In the genomic region with DNA sequence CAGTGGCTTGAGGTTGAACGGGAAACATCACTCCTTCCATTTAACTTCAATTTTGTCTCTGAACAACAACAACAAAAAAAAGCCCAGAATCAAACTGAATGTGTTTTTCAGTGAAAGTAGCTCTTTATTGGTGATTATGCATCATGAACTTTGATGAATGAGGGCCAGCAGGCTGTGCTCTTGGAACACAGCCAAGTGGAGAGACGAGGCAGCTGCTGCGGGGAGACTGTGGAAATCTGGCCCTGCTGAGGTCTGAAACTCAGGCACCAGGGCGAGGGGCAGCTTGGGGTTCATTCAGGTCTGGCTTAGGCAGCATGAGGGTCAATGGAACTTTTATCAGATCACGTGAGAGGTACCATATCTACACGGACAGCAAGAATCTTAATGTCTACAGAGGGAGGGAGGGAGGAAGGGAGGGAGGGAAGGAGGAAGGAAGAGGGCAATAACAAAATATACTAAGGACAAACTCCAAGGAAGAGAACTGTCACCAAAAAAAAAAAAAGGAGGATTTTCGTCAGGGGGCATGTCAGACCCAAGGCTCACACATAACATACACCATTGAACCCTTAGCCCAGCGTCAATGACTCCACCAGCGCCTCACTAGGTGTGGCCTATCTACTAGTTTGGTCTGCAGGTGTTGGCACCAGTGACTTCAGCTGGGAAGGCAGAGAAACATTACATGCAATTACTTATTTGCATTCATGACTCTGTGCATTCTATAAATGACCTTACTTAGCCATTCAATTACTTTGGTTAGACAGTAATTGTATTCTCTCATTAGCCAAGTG, we compare ENCODE assay signal across 8 mouse cellular contexts.
DNase-seq lines count a peak whose midpoint lies in the region; ATAC-seq and TF ChIP-seq lines count a peak whose summit lies in the region.

No protein-coding gene starts in this region.

- no peak for TF ChIP-seq CTCF in liver, postnatal 0 days (IDR thresholded peaks at IDR 0.05; ENCODE audit: low read depth)
- no peak; the same call in 1 of the 2 replicates for TF ChIP-seq CTCF in small intestine, adult 2 months (IDR thresholded peaks at IDR 0.05; ENCODE audit: extremely low read depth, insufficient read length, insufficient replicate concordance, low read depth, low read length)

- no peak overlapping the region for H3K9ac ChIP-seq in liver, postnatal 0 days (replicated peaks)
- H3K9ac ChIP-seq in liver, embryonic 11.5 days (ENCODE audit: low read depth, low read length), result no peak overlapping the region

- no peaks in the 10 kb centered on the region for H3K27me3 ChIP-seq in liver, postnatal 0 days (ENCODE audit: insufficient read depth, low read length)
- no peaks in the 10 kb centered on the region for H3K27me3 ChIP-seq in liver, embryonic 11.5 days (replicated peaks; ENCODE audit: control insufficient read depth, insufficient read depth, low read length)
- no peaks in the 10 kb centered on the region for H3K27me3 ChIP-seq in small intestine, adult 2 months (ENCODE audit: control insufficient read depth, insufficient read depth, low read length)

- no peaks in the 10 kb centered on the region for H3K36me3 ChIP-seq in liver, postnatal 0 days (replicated peaks; ENCODE audit: insufficient read depth, low read length)
- no peaks in the 10 kb centered on the region for H3K36me3 ChIP-seq in liver, embryonic 11.5 days (ENCODE audit: control insufficient read depth, insufficient read depth, low read length)
- no peaks in the 10 kb centered on the region for H3K36me3 ChIP-seq in small intestine, adult 2 months (ENCODE audit: control insufficient read depth, insufficient read depth, low read length)

- H3K4me1 ChIP-seq in liver, postnatal 0 days (ENCODE audit: insufficient read depth), result no peaks in the 10 kb centered on the region
- H3K4me1 ChIP-seq in liver, embryonic 11.5 days (replicated peaks; ENCODE audit: control insufficient read depth, insufficient read depth, low read length), result no peaks in the 10 kb centered on the region
- H3K4me1 ChIP-seq in small intestine, adult 2 months (ENCODE audit: control insufficient read depth, insufficient read depth, insufficient read length, low read length), result peaks cover 4% of the 10 kb centered on the region; the same call in 1 of the 2 replicates

- no peaks in the 10 kb centered on the region for H3K9me3 ChIP-seq in liver, postnatal 0 days (ENCODE audit: low read length)
- no peaks in the 10 kb centered on the region for H3K9me3 ChIP-seq in liver, embryonic 11.5 days (ENCODE audit: control insufficient read depth, low read length)

- 47% methylated on average over 9 of the region's 9 CpGs for WGBS in liver, postnatal 0 days (ENCODE audit: insufficient replicate concordance)
- WGBS in liver, embryonic 11.5 days, result 57% methylated on average over 9 of the region's 9 CpGs
- WGBS in small intestine, adult 2 months, result 14% methylated on average over 9 of the region's 9 CpGs

- no peak overlapping the region for H3K27ac ChIP-seq in liver, postnatal 0 days (ENCODE audit: low read depth)
- no peak overlapping the region for H3K27ac ChIP-seq in liver, embryonic 11.5 days (ENCODE audit: low read depth, low read length)
- no peak overlapping the region for H3K27ac ChIP-seq in small intestine, adult 2 months (ENCODE audit: insufficient read depth, low read depth, low read length)

- peak; percentile 18 for DNase-seq in liver, postnatal 0 days
- no peak for DNase-seq in liver, embryonic 11.5 days (ENCODE audit: low spot score)
- peak; percentile 55 for DNase-seq in embryo, embryonic 11 days
- DNase-seq in heart, postnatal 25 days (ENCODE audit: low spot score), result peak; percentile 17
- peak; percentile 68 to 75 for DNase-seq in kidney, postnatal 4 days
- DNase-seq in spleen, adult 12 weeks (ENCODE audit: low spot score), result no peak
- DNase-seq in yolk sac, embryonic 10.5 days (ENCODE audit: low spot score), result no peak

- TF ChIP-seq EP300 in liver, postnatal 0 days (IDR thresholded peaks at IDR 0.05; ENCODE audit: low read depth), result no peak

- no peak overlapping the region for H3K4me3 ChIP-seq in liver, postnatal 0 days (ENCODE audit: low read depth, low read length)
- no peak overlapping the region for H3K4me3 ChIP-seq in liver, embryonic 11.5 days (ENCODE audit: low read depth, low read length)
- peak overlapping the region; percentile 0; the same call in 1 of the 2 replicates for H3K4me3 ChIP-seq in small intestine, adult 2 months (ENCODE audit: low read depth, low read length)

- no peak for ATAC-seq in liver, postnatal 0 days
- no peak for ATAC-seq in liver, embryonic 11.5 days (replicated peaks; ENCODE audit: low FRiP score)

- no peak overlapping the region for H3K4me2 ChIP-seq in liver, postnatal 0 days (ENCODE audit: low read depth, low read length)
- no peak overlapping the region for H3K4me2 ChIP-seq in liver, embryonic 11.5 days

- intact Hi-C loops in heart, postnatal 25 days (cut with DNase I), result loop anchor here (5.0 kb wide), 1 partner anchor 241 kb away; a partner anchor contains a TSS

- no peak for TF ChIP-seq POLR2A in small intestine, adult 2 months (IDR thresholded peaks at IDR 0.05; ENCODE audit: low read depth, low read length)

Comparison
In these comparisons a context has a peak if more than half of its experiments do, and no peak if none do; other contexts are left out.
1. DNase-seq: peak in liver, postnatal 0 days (single experiment), embryo, embryonic 11 days (single experiment), heart, postnatal 25 days (single experiment) and kidney, postnatal 4 days (2 of 2); none in liver, embryonic 11.5 days (single experiment), spleen, adult 12 weeks (single experiment) and yolk sac, embryonic 10.5 days (single experiment).